Mouse (Mus musculus) cerebral cortex, adult 2 months (tissue): ENCODE data around the gene A030003K21Rik.

Experiments
- WGBS: fragments of 180-500 bp; shearing (Covaris S2); methylation state at CpG from one replicate; pipeline ENCODE4 v1.1.7; 2018; 5-methylcytosine and 5-hydroxymethylcytosine counted together

A030003K21Rik gene

DNA sequence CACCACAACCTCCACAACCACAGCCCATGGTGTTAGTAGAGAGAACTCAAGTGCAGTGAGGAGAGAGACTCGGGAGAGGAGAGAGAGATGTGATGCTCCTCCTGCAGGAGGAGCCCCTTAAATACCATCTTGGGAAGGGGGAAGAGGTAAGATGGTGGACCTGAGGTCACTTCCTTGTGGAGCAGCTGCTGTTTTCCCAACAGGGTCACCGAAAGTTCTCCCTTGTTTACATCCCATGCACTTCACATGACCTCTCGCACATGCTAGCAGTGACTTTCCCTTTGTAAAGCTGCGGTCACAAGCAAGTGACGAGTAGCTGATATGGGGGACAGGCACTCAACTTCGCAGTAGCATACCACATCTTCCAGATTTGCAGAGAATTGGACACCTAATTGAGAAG lies at the start of gene A030003K21Rik:
Gene A030003K21Rik (minus strand): TSS at position 94 of the 400 bp plus-strand sequence.
- WGBS, result no CpG with 5 or more reads among the region's 6 CpGs

DNA sequence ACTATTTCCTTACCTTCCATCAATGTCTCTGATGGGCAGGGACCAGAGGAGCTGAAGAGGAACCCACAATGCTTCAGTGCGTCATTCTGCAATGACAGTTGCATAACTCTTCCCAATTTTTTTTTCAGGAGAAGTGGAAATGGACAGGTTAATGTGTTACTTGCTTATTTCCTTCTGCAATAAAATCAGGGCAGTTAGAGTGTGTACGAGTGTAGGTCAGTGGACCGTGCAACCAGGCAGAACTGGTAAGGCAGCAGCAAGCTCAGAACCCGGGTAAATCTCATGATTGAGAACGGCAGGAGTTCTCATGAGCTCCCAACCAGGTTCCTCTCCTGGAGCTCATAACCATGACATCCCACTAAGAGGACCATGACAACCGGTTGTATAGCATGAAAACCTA lies 48.9 kb upstream of the A030003K21Rik start:
- 93% methylated on average over 6 of the region's 6 CpGs for WGBS

DNA sequence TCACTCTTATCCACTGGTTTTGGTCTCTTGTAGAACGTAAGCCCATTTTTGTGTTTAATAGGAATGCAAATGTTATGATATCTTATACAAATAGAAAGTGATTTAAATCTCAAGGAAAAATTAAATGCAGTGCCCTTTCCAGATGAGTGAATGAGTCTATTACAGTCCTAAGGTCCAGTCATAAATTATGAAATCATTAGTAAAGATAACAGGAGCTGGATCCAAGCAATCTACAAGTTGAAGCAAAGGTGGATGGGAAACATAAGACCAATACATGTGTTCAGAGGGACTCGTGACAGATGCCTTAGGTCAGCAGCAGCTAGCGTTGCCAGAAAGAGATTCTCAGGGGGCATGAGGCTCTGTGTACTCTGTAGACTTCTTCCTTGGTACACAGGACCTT lies 48.4 kb upstream of the A030003K21Rik start:
- 96% methylated on average over 3 of the region's 3 CpGs for WGBS

DNA sequence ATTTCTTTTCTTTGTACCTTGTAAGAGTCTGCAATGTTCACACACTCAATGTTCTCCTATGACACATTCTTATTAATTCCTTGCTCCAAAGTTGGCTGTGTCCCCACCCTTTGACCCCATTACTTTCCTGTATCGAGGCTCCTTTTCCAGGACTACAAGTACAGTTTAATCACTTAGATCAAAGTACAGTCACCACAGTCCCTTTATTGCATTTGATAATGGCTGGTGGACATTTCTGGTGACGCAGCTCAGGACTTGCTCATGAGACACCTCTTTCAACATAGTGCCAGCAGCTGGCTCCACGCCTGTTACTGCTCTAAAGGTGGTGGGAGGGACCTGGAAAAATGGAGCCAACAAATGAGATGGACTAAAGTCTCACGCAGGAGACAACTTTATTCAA lies 47.9 kb upstream of the A030003K21Rik start:
- 71% methylated on average over 4 of the region's 4 CpGs for WGBS

DNA sequence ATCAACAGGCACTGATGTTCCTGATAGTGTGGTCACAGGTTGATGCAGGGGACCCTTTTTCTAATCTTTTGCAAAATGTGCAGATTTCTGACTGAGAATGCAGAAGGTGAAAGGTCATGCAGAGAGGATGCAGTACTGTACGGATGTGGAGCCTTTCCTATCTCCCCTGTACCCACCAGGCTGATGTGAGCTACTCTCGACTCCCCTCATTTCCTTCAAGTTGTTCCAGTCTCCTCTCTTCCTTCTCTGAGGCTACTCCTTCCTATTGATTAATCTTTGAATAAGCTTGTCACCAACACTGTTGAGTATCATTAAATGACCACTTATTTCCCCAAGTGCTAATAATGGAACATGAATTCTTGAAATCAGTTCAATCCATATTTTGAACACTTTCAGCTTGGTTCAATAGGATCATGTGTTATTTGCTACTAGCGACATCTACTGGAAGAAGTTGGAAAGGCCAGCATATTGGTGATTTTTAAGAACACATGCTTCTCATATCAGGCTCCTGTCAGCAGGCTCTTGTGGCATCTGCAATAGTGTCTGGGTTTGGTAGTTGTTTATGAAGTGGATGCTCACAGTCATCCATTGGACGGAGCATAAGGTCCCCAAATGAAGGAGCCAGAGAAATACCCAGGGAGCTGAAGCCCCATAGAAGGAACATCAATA lies 44.5 kb upstream of the A030003K21Rik start:
- WGBS, result 25% methylated on average over 4 of the region's 4 CpGs

DNA sequence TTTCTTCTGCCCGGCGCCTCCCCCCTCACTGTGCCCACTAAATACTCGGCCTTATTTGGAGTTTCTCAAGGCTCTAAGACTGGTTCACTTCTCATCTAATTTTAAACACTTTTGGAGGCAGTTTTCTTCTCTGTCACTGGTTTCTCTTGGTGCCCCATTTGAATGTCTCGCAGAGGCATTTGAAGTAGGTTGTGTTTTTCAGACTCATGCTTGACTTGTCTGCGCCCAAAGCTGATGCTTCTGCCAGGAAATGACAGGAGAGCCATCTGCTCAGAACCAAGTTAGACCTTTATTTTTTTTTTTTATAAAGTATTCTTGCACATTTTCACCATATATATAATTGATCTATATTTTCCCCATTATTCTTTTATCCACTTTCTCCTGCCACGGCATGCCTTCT lies 43.5 kb upstream of the A030003K21Rik start:
- WGBS, result 62% methylated on average over 6 of the region's 6 CpGs

DNA sequence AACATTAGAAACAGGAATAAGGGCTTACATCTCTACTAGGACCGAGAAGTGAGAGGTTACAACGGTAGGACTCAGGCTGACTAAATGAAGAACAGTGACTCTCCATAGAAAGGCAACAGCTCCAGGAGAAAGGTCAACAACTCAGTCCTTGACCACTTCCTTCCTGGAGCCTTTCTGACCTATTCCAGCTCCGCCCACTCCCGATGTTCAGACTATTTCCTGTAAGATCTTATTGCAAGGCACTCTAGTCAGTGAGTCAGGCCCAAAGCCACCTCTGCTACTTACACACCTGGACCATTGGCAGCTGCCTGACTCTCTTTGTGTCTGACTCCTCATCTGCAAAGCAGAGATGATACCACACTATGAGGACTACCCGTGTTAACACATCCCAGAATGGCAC lies 32.6 kb upstream of the A030003K21Rik start:
- WGBS, result 81% methylated on average over 5 of the region's 5 CpGs

DNA sequence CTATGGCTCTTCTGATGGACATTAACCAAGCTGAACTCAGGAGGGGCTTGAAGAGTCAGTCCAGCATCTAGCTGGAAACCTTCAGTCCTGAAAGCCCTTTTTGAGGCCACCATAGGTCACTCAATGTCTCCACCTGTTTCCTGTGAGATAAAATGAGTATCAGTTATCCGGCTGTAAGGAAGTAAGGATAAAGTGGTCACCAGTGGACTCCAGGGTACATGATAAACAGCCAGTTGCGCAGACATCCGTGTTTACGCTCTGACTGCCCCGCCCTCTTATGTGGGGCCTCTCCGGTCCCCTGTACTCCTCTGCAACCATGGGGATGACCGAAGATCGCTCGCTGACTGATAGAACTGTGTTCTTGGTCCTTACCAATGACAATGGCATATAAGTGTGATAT lies 31.2 kb upstream of the A030003K21Rik start:
- 84% methylated on average over 9 of the region's 9 CpGs for WGBS

DNA sequence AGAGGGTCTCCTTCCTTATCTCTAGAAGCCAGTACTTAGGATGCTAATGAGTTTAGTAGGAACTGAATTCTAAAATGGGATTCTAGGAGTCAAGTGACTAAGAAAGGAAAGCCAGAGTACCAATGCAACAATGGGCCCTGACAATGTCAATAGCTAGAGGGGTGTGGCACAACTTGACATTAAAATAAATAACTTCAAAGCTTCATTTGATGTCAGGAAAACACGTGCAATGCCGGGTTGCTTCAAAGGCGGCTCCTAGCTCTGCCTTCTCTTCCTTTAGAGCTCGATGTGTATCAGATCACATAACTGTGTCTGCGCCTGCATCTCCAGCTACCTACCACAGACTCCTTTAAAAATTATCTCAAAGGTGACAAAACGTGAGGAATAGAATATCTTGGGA lies 30.7 kb upstream of the A030003K21Rik start:
- WGBS, result 83% methylated on average over 6 of the region's 6 CpGs

DNA sequence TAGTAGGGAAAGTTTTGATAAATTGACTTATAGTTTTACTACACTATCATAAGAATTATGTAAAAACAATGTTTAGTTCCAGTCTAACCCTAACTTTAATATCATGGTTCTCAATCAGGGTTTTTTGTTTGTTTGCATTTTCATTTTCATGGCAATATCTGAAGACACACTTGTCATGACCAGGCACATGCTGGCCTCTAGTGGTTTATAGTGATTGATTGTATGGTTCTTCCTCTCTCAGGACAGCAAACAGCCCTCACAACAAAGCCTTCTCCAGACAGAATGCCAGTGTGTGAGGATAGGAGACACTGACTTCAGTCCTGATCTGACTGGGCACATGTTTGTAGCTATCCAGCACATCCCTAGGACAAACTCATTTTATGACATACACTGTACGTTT lies 30.1 kb upstream of the A030003K21Rik start:
- whole genome bisulfite sequencing, result 76% methylated on average over 1 of the region's 1 CpGs

DNA sequence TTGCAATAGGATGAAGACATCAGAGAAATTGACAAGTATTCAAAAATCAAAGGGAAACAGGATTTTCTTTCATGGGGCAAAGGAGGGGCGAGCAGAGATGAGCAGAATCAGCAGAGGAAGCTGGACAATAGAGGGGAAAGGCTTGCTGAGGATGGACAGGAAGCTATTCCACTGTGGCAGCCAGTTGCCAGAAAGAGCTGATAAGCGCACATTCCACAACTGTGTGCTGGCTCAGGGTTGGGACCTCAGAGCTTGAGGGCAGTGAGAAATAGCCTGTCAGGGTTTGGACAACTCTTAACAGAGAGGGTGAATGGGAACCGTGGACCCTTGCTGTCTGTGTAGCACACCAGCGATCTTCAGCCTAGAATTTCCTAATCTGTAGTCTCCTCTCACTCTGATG lies 28.9 kb upstream of the A030003K21Rik start:
- WGBS, result 79% methylated on average over 4 of the region's 4 CpGs

DNA sequence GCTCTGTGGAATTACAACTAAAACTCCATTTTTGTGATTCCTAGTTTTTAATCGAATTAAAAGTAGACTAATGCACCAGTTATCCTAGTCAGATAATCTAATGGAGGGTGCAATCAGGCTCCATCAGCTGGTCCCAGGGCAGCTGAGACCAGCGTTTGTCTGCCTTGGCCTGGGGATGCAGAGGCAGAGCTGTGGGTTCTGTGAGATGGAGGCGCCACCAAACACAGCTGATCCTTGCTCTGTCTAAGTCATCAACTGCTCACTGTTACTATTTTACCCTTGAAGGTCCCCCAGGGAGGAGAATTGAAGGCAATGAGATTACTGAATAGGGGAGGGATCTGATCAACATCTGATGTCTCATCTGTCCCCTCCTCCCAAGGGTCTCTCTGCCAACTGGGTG lies 23.2 kb upstream of the A030003K21Rik start:
- WGBS, result 86% methylated on average over 3 of the region's 3 CpGs

DNA sequence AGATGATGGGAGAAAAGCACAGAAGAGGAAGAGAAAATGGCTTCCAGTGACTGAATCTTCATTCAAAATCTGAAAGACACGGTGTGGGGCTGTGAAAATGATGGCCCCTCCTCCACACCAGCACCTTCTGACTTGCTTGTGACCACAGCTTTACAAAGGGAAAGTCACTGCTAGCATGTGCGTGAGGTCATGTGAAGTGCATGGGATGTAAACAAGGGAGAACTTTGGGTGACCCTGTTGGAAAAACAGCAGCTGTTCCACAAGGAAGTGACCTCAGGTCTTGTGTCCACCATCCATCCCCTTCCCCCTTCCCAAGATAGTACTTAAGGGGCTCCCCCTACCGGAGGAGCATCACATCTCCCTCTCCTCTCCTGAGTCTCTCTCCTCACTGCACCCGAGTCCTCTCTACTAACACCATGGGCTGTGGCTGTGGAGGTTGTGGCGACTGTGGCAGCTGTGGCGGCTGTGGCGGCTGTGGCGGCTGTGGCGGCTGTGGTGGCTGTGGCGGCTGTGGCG lies 16.7 kb upstream of the A030003K21Rik start, which contains the start of gene Gm47955:
Gene Gm47955 (plus strand): TSS at position 417 of the 516 bp plus-strand sequence.
- WGBS, result 91% methylated on average over 11 of the region's 11 CpGs

DNA sequence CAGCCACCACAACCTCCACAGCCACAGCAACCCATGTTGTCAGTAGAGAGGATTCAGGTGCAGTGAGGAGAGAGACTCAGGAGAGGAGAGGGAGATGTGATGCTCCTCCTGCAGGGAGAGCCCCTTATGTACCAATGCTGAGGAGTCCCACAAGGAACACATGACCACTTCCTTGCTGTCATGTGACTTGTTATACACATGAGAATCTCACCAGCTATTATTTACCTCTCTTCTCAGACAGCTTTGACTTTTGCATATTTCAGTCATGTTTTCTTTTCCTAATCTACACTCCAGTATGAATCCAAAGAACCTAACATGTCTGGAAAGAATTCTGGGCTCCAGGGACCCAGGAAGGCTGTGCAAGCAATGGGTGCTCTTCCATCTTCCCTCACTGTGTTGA lies 12.7 kb upstream of the A030003K21Rik start, which contains the start of gene Gm7544:
Gene Gm7544 (minus strand): TSS at position 101 of the 400 bp plus-strand sequence.

DNA sequence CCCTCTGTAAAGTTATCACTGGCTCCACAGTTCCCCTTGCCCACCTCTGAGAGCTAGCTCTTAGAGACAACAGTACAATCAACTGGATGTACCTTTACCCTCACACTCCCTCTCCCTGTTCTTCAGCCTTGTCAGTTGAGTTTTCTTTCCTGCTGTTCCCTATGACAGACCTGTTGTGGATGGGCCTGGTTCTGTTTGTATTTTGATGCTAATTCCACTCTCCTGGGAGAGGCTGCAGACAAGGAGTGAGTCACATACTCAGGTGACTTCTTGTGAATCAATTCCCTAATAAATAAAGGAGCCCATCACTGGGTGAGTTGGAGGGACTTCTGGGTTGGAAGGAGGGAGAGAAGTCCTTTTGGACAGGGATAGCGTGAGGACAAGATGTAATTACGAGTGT lies 5.4 kb upstream of the A030003K21Rik start:
- WGBS, result 90% methylated on average over 2 of the region's 2 CpGs

DNA sequence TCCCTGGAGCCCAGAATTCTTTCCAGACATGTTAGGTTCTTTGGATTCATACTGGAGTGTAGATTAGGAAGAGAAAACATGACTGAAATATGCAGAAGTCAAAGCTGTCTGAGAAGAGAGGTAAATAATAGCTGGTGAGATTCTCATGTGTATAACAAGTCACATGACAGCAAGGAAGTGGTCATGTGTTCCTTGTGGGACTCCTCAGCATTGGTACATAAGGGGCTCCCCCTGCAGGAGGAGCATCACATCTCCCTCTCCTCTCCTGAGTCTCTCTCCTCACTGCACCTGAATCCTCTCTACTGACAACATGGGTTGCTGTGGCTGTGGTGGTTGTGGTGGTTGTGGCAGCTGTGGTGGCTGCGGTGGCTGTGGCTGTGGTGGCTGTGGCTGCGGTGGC lies 2.8 kb upstream of the A030003K21Rik start:
- 95% methylated on average over 2 of the region's 2 CpGs for WGBS

DNA sequence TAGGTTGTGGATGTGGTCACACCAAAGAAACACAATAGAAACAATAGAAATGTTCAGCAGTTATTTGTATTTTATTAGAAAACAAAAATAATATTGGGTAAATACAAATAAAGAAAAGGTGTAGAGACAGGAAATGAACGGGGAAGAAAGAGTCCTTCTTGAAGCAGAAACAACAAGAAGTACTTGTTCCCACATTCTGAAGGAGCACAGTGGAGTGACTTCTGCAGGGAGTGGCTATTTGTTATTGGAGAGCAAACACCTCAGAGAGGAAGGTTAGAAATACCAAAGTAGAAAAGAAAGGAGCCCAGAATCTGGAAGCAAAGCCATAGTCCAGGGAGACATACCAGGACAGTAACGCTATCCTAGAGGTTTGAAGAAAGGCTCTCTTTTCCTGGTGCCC lies 683 bp downstream of the A030003K21Rik start:
- 84% methylated on average over 2 of the region's 2 CpGs for WGBS

DNA sequence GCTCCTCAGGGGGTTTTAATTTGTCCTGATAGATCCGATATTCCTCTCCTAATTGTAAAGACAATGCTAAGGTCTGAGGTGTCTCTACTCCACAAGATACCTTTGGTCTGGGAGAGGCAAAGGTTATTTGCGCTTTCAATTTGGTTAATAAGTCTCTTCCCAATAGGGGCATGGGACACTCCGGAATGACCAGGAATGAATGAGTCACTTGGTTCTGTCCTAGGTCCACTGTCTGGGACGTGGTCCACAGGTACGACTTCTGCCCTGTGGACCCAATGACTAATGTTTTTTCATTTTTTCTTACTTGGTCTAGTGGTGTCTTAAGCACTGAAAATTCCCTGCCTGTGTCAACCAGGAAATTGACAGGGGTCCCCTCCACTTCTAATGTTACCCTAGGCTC lies 4.5 kb downstream of the A030003K21Rik start:
- WGBS, result 97% methylated on average over 5 of the region's 5 CpGs

DNA sequence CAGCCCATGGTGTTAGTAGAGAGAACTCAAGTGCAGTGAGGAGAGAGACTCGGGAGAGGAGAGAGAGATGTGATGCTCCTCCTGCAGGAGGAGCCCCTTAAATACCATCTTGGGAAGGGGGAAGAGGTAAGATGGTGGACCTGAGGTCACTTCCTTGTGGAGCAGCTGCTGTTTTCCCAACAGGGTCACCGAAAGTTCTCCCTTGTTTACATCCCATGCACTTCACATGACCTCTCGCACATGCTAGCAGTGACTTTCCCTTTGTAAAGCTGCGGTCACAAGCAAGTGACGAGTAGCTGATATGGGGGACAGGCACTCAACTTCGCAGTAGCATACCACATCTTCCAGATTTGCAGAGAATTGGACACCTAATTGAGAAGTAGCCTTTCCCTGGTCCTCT lies 11.9 kb downstream of the A030003K21Rik start, which contains the start of gene Gm6217:
Gene Gm6217 (minus strand): TSS at position 74 of the 400 bp plus-strand sequence.
- no CpG with 5 or more reads among the region's 6 CpGs for WGBS

DNA sequence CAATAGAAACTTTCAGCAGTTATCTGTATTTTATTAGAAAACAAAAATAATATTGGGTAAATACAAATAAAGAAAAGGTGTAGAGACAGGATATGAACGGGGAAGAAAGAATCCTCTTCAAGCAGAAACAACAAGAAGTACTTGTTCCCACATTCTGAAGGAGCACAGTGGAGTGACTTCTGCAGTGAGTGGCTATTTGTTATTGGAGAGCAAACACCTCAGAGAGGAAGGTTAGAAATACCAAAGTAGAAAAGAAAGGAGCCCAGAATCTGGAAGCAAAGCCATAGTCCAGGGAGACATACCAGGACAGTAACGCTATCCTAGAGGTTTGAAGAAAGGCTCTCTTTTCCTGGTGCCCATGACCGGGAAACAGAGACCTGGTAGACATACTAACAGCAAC lies 12.6 kb downstream of the A030003K21Rik start:
- 91% methylated on average over 2 of the region's 3 CpGs for WGBS

DNA sequence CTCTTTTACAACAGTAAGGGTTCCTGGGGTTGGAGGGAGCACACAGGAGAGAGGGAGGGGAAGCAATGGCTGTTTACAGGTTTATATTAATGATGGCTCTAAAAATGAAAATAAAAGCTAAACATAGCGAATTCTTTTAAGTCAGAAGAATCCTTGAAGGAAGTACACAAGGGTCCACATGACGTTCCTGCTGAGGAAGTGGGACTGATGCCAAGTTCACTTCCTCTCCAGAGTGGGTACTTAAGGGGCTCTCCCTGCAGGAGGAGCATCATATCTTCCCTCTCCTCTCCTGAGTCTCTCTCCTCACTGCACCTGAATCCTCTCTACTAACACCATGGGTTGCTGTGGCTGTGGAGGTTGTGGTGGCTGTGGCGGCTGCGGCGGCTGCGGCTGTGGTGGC lies 18.5 kb downstream of the A030003K21Rik start, which contains the start of gene A030014E15Rik:
Gene A030014E15Rik (plus strand): TSS at position 268 of the 400 bp plus-strand sequence.
- 87% methylated on average over 6 of the region's 6 CpGs for whole genome bisulfite sequencing

DNA sequence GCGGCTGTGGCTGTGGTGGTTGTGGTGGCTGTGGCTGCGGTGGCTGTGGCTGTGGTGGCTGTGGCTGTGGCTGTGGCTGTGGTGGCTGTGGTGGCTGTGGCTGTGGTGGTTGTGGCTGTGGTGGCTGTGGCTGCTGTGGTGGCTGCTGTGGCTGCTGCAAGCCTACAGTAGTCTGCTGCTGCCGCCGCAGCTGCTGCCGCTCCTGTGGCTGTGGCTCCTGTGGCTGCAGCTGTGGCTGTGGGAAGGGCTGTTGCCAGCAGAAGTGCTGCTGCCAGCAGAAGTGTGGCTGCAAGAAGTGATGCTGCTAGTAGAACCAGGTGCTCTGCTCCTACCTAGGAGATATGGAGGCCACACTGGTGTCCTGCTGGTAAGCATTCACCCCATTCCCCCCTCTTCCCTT lies 29.8 kb downstream of the A030003K21Rik start:
- 98% methylated on average over 5 of the region's 5 CpGs for WGBS

DNA sequence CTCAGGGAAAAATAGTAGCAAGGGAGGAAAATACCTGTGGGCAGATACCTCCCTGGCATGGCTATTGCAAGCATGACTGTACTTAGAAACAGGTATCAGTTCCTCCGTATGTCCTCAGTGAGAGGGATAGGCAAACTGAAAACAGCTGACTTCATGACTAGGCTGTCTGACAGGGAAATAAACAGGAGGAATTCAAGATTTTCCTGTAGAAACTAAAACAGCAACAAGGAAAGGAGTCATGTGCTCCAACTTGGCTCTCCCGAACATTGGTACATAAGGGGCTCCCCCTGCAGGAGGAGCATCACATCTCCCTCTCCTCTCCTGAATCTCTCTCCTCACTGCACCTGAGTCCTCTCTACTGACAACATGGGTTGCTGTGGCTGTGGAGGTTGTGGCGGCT lies 30.2 kb downstream of the A030003K21Rik start, which contains the start of gene A030005L19Rik:
Gene A030005L19Rik (plus strand): TSS at position 301 of the 400 bp plus-strand sequence.
- WGBS, result 72% methylated on average over 3 of the region's 3 CpGs
